Mouse (Mus musculus): ENCODE measurements around the gene G3bp1. TPM values are rescaled to one million over a fixed set of nuclear protein-coding genes. Genes with fewer than 3 reads are reported as not detected.

Gene G3bp1
- total RNA-seq (2021), result 10 to 100 TPM; 58.5 to 63.4 TPM
- long read RNA-seq, experiment 1, full-length matches to known transcripts, result 609 of 683 reads
- long read RNA-seq, experiment 1, partial matches to known transcripts, result 21 of 683 reads
- long read RNA-seq, experiment 1, other reads (novel, unspliced or antisense), result 53 of 683 reads
- long read RNA-seq, experiment 2, full-length matches to known transcripts, result 124 of 147 reads
- long read RNA-seq, experiment 2, partial matches to known transcripts, result 10 of 147 reads
- long read RNA-seq, experiment 2, other reads (novel, unspliced or antisense), result 13 of 147 reads

- DNase-seq, result peak; percentile 99 to 100
Observed at GRCm38 (mm10) chr11:55469048-55469843, at the start of gene G3bp1. TSS of gene G3bp1 (plus strand) at chr11:55469685.

DNA sequence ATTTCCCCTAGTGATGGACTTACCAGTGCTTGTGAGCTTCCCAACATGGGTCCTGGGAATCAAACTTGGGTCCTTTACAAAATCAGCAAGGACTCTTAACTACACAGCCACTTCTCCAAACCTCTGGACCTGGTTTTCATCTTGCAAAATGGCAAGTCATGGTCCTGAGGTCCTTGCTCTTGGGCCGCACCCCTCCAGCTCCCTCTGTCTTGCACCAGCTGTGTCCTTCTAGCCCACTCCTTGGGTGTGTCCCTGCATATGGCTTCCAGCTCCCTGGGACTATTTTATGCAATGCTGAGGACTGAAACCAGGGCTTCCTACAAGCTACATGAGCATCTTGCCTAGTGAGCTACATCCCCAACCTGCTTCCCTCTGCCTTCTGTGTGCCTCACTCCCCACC is 46.5 kb upstream of the G3bp1 start, which contains the start of gene Sparc:
Sparc (minus strand) TSS at position 206 of the 400 bp plus-strand sequence.
- no peak for DNase-seq

DNA sequence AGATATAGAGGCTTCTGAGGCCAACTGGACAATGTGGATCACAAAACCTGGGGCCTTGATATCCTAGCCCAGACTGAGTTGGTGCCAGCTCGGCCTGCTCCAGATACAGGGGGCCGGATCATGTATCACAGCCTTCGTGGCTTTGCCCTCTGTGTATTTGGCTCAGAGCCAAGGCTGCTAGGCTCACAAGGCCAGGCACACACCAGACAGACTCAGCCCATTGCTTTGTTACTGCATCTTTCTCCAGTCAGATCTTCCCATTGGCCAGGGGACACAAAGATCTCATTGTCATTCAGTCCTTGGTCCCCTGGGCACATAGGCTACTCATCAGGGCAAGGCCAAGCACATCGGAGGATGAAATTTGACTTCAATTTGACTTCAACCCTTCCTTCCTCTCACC is 45.7 kb upstream of the G3bp1 start:
- DNase-seq, result peak; percentile 89

DNA sequence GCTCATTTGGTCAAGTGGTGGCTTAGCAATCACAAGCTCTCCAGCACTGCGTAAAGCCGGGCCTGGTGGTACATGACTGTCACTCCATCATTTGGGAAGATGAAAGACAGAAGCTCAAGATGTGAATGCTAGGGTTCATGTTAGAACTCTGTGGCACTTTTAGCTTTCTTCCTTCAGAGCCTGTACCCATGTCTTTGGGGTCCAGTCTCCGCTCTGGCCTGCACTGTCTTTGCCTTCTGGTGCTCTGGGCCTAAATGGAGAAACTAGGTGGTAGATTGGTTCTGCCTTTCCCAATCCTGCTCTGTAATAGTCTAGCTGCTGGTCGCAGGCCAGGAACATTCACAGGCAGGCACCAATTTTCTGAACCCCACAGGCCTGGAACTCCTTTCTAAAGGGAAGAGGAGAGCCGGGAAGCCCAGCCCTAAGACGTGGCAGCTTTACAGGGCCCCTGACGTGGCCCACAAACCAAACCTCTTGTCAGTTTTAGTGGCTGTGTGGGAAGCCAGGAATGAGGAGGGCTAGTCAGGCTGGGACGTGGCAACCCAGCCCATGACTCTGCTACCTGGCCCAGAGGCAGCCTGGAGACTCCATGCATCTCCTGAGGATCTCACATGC is 44.6 kb upstream of the G3bp1 start:
- DNase-seq, result no peak

GRCm38 (mm10) chr11:55428186-55429012 is 41.1 kb upstream of the G3bp1 start:
- peak; percentile 93 to 98 for DNase-seq

- DNase-seq, result no peak
Observed at GRCm38 (mm10) chr11:55429973-55430372, 39.5 kb upstream of the G3bp1 start.

DNA sequence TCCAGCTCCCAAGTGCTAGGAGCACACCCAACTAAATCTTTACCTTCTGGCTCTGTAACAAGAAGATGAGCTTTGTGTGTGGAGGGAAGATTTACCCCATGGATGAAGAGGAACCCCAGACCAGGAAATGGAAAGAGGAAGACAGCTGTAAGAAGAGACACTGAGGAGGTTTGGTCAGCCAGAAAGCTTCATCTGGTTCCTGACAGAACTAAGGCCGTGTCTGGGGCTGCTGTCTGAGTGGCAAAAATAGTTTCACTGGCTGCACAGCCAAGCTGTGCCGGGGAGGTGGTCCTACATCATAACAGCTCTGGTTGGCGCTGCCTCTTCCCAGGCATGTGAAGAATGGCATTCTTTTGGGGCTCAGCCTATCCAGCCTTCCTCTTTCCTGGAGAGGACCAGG is 36.5 kb upstream of the G3bp1 start:
- DNase-seq, result no peak

DNA sequence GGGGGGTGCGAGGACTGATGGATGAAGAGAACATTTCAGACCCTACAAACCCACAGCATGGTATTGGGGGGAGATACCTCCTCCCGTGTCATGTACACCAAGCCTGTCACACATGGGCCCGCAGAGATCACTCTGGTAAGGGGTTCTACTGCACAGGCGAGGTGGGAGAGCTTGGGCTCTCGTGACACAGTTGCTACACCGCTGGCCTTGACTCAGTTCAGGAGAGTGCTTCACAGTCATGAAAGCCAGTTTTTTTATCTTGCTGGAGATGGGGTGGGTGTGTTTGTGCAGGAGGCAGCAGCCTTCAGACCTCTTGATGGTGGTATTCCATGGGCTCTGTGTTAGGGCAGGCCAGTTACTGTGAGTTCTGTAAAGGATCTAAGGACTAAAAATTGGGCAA is 33.4 kb upstream of the G3bp1 start:
- peak in 1 of 2 experiments; percentile 29 for DNase-seq

DNA sequence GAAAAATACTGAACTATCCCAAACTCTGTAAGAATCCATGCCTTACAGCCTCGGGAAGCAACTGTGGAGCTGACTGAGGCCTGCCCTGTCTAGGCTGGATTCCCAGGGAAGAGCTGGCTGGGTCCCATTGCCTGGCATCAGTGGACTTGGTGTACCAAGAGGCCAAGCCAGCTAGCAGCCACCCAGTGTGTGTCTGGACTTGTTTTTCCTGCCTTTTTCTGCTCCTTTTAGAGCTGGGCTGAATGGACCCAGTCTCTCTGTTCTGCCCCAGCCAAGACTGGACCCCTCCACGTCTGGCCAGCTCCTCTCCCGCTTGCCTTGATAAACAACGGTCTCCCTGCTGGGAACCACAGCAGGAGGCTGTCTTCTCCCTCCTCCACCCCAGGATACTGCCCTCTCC is 31.5 kb upstream of the G3bp1 start:
- DNase-seq, result no peak

DNA sequence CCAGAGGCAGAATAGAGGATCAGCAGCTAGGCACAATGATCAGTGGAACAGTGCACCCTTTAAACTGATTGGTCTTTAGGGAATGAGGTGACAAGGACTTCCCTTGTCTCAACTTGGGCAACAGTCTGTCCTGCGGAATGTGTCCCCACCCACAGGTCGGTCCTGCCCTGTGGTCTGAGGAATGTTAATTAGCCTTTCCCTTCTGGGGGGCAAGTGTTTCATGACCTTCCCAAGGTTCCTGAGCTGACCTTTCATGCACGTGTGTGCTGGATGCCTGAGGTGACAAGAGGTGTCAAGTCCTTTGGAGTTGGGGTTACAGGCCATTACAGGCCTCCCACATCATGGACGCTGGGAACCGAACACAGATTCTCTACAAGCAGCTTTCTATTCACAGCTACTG is 29.8 kb upstream of the G3bp1 start:
- DNase-seq, result no peak

DNA sequence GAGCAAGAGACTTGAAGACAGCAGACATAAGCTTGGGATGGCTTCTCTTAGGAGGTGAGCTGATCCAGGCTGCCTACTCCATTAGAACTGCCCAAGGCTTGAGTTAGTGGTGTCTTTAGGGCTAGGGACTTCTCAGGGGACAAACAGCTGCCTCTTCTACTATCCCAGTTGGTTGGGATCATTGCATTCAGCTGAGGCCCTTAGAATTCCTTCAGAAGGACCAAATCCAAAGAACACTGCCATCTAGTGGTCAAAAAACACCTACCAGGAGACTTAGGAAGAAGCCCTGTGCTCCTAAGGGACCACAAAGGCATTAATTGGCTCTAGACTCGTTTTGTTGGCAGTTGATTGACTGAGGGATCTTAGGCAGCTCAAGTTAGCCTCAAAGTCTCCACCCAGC is 24.7 kb upstream of the G3bp1 start:
- DNase-seq, result peak in 1 of 2 experiments; percentile 61

DNA sequence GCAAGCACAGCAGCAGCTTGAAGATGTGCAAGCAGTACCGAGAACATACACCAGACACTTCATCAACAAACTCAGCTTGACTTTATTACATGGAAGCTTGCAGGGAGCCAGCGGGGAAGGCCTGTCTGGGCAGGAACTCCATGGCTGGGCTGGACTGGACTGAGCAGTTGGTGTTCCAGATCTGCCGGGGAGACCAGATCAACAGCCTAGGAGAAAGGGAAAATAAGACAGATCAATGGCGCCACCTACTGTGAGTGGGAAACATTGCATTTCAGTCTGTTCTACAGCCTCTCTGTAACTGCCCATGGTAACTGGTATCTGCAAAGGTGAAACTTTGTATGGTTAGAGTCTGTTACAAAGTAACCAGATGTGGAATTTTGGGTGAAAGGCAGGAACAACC is 22.9 kb upstream of the G3bp1 start:
- peak; percentile 80 to 82 for DNase-seq

DNA sequence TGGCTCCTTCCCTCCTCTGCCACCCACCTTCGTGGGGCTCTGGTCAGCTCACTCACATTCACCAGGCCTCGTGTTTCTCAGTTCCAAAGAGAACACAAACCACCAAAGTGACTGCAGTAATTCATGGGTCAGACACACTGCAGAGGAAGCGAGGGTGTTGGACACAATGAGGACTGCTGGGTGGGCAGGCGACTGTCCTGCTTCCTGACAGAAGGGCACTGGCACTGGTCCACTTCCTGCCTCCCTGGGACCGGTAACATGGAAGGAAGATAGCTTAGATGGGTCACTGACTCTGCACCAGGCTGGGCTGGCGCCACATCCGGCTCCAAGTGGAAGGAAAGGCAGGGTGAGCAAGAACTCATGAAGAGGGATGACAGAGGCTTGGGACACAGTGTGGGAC is 20.0 kb upstream of the G3bp1 start:
- DNase-seq, result peak; percentile 32 to 60

GRCm38 (mm10) chr11:55450311-55450710 is 19.2 kb upstream of the G3bp1 start:
- DNase-seq, result no peak

- peak; percentile 46 to 58 for DNase-seq
Observed at GRCm38 (mm10) chr11:55453640-55454039, 15.8 kb upstream of the G3bp1 start.

DNA sequence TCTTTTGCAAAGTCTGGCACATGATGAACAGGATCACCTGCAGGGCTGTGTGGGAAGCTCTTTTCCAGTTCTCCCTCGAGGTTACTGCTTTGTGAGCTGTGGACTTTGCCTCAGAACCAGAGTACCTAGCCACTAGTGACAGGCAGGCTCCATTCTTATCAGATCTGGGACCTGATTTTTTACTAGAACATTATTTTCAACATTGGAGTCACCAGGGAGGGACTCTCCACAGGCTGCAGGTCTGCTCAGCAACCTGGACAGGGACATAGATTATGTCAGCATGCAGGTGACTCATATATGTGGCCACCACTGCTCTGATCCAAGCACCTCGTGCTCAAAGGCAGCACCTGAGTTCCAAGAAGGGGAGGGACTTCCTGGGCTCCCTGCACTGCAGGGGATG is 14.3 kb upstream of the G3bp1 start:
- no peak for DNase-seq

- DNase-seq, result no peak
Observed at GRCm38 (mm10) chr11:55458501-55458900, 11.0 kb upstream of the G3bp1 start.

DNA sequence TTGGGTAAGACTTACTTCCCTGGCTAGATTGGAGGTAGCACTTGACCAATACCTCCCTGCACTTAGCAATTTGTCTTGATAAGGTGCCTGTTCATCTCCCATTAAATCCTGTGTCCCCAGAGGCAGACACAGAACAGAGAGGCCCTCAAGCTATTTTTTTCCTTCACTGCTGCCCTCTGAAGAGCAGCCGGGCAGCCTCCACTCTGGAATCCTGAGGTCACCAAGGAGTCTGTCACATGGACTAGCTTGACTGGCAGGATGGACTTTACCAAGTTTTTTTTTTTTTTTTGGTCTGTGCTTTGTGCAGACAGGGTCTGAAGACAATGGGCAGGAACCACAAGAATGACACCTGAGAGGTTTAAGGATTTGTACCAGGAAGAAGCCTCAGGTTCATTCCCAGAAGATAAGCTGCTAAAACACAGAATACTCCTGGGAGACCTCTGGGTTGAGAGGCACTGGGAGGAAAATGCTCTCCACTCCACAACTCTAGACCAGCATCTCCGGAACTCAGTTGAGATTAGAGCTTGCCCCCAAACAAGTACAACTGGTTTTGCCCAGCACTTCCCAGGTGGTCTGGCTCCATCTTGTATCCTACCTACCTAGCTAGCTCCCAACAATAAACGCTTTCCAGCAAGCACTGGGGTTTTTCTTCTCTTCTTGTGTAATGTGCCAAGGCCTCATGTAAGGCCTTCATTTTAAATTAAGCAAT is 9.5 kb upstream of the G3bp1 start:
- no peak for DNase-seq

- peak; percentile 44 to 62 for DNase-seq
Observed at GRCm38 (mm10) chr11:55460559-55461018, 8.9 kb upstream of the G3bp1 start.

GRCm38 (mm10) chr11:55461019-55461645 is 8.4 kb upstream of the G3bp1 start, which contains the start of gene Atox1:
TSS of gene Atox1 (minus strand) at chr11:55461239.
- DNase-seq, result peak; percentile 96 to 98

DNA sequence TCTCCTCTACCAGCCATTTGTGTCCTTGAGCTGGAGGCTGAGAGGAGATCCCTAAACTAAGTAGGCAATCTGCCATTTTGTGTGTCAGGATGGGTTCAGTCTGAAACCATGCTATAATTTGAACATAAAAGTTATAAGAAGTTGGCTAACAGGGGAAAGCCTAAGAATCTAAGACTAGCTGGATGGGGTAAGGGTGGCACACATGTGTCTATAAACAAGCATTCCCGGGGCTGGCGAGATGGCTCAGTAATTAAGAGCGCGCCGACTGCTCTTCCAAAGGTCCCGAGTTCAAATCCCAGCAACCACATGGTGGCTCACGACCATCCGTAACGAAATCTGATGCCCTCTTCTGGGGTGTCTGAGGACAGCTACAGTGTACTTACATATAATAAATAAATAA is 7.3 kb upstream of the G3bp1 start:
- no peak for DNase-seq
